Mouse (Mus musculus): Measurements from ENCODE around the gene Sqstm1. TPM values are rescaled to one million over a fixed set of nuclear protein-coding genes. Genes with fewer than 3 reads are reported as not detected.
A peak's percentile ranks its signal among the peaks of the same experiment; 100 is the strongest.
"Not testable (repeated sequence)": the region's sequence is repeated elsewhere in the genome, so short reads cannot be mapped to it uniquely, and the experiment has no call there.

Gene Sqstm1
- total RNA-seq, 2 experiments from 2014 or later, result 367 to 455 TPM

DNA sequence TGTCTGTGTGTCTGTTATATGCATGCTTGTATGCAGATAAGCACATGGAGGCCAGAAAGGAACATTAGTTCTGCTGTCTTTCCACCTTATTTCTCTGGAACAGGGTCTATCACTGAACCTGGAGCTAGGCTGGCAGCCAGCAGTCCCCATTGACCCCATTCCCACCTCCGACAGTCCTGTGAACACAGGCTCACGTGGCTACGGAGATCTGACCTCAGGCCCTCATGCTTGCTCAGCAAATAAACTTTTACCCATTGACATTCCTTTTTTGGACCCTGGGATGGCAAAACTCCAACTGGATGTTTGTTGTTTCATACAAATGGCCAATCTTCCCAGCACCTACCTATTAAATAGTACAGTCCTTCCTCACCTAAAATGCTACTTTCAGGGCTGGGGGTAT lies 34.3 kb downstream of the Sqstm1 start:
- DNase-seq, result no peak

DNA sequence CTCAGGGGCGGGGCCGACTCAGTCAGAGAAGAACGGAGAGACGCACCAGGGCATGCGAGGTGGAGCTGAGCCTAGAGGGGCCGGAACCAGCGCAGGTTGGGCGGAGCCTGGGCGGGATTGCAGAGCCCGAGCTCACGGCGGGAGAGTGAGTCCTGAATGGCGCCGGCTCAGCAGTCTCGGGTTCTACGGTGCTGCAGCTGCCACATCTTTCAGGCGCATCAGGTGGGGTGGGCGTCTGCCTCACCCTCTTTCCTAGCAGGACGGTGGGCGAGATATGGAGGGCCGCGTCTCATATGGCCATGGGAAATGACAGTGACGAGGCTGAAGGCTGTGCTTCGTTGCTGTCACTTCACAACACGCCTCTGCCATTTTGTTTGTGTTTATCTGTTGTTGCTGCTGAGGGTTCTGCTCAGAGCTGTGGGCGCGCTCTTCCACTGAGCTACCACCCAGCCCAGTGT lies 35.9 kb downstream of the Sqstm1 start:
- peak; percentile 99 for DNase-seq

GRCm38 (mm10) chr11:50174111-50174729 lies 36.4 kb downstream of the Sqstm1 start, which contains the start of gene Mrnip:
Gene Mrnip (plus strand): TSS chr11:50174444.
- not testable (repeated sequence) for DNase-seq

GRCm38 (mm10) chr11:50168352-50168751 lies 42.3 kb downstream of the Sqstm1 start:
- DNase-seq, result no peak

DNA sequence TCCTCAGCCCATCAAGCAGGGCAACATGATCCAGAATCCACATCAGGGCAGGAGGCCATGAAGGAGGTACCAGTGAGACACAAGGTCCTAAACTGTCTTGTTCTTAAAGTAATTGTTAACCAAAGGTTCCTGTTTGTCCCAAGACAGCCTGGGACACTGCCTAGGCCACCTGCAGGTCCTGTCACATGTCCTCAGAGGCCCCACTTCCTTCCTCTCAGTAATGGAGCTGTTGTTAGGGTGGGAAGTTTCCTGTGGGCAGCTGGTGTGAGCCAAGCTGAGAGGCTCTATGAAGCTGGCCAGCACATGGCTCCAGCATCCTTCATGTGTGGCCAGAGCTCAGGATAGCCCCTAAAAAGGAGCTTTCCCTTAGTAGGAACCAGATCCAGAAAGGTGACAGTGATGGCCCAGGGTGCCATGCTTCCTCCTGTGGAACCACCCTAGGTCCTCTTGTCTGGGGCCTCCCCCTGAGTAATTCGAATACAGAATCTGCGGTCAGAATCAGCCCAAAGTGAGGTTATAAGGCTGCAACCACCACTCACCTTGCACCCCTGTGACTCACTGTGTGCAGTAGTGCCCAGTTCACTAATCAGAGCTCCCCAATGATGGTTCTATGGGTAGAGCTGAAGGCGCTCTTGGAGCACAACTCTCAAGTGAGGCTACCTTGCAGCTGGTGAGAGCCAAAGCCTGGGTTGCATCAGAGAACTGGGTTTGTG lies 48.1 kb downstream of the Sqstm1 start:
- DNase-seq, result peak in 1 of 2 experiments; percentile 53

DNA sequence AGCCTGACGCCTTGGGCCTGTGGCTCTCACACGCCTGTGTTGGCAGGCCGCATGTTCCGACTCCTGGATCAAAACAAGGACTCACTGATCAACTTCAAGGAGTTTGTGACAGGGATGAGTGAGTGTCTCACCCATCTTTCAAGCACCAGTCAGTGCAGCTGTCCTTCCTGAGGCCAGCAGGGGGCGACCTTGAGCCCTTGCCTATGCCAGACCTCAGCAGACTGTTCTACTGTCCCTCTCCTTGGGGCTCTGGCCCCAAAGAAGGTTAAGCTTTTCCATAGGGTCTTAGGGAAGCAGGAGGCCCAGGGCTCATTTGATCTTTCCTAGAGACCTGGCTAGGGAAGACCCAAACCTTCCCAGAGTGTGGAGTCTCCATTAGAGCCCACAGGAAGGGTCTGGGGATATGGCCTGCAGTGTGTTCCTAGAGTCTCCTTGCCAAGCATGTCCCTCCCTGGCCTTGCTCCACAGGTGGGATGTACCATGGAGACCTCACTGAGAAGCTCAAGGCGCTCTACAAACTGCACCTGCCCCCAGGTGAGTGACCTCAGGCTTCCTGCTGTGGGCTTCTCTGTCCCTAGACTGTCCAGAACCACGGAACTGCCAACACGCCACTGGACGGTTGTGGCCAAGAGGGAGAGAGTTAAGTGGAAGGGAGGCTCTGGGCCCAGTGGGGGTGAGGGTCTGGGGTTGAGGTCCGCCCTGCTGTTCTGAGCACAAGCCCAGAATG lies 48.9 kb downstream of the Sqstm1 start:
- DNase-seq, result peak; percentile 54 to 74

DNA sequence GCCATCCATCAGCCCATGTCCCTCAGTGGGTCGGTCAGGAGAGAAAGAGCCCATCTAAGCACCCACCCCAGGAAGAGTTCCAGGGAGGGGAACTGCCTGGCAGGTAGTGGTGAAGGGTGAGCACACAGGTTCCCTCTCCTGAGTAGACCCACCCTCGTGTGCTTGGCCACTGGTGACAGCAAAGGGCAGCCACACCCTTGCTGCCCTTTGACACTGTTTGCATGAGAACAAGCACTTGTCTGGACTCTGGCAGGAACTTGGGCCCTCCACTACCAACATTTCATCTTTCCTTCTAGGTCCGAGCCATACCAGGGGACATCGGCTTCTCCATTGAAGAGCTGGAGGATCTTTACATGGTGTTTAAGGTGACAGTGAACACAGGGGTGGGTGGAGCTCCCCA lies 51.3 kb downstream of the Sqstm1 start:
- DNase-seq, result no peak

GRCm38 (mm10) chr11:50158346-50158745 lies 52.3 kb downstream of the Sqstm1 start:
- DNase-seq, result no peak

- no peak for DNase-seq
These were observed 53.8 kb downstream of the Sqstm1 start for GRCm38 (mm10) chr11:50156725-50157258.

GRCm38 (mm10) chr11:50155785-50156184 lies 54.8 kb downstream of the Sqstm1 start:
- DNase-seq, result no peak

DNA sequence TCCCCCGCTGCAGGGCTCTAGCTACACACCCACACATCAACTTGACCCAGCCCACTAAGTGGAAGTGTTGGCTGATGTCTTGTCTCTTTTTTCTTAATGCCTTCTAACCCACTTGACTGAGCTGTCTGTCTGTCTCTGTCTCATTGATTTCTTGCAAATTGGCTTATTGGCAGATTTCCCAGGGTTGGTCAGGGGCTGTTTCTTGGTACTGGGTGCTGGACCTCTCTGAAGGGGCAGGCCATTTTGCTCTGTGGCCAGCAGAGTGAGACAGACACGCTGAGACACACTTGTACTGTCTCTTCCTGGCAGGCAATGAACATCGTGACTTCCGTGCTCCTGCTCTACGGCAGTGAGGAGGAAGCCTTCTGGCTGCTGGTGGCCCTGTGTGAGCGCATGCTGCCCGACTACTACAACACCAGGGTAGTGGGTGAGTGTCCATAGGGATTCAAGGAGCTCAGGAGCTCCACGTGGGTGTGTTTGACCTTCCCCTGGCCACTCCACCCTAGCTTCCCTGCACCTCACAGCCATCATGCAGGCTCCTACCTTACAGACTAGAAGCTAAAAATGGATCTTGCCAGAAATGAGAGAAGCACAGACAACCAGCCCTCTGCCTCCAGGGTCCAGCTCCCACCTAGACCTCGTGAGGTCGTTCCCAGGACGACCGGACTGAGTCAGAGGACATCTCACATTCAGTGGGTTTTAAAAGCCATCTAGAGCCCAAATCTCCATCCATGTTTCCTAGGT lies 55.7 kb downstream of the Sqstm1 start:
- DNase-seq, result no peak

- no peak for DNase-seq
These were observed 56.5 kb downstream of the Sqstm1 start for GRCm38 (mm10) chr11:50154166-50154565.

- no peak for DNase-seq
These were observed 59.3 kb downstream of the Sqstm1 start for GRCm38 (mm10) chr11:50151374-50151773.

DNA sequence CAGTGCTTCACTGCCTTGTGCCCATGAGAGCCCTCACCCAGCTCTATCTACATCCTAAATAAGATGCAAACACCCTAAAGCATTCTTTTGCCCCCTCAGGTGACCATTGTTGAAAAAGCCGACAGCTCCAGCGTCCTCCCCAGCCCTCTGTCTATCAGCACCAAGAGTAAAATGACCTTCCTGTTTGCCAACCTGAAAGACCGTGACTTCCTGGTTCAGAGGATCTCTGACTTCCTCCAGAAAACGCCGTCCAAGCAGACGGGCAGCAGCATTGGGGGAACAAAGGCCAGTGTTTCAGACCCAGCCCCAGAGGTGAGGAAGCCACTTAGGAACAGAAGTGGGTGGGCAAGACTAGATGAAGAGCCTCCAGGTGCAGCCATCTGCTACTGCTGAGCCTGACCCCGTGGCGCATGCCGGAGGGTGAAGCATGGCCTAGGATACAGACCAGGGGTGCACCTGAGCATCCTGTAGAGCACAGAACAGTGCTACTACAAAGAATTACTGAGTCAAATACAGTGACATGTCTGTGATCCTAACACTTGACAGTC lies 61.0 kb downstream of the Sqstm1 start:
- DNase-seq, result no peak

Small RNA genes within 50 kb of the gene (microRNA-seq; reads per million reads assigned to microRNA genes)
- gene Mir6919, result 0 to 0.38 reads per million in 2 experiments

Other genes with a start within 250 kb of the Sqstm1 start
- gene Rnf130, start 185.5 kb downstream of the Sqstm1 start, total RNA-seq (2021), result 10 to 100 TPM; 50.1 to 55.7 TPM
- gene Tbc1d9b, start 79.4 kb downstream of the Sqstm1 start, total RNA-seq (2021), result 10 to 100 TPM; 40.2 to 45.6 TPM
- 1 to 10 TPM; 2.4 to 3.0 TPM for gene Mrnip, start 36.4 kb downstream of the Sqstm1 start, total RNA-seq (2021)
- gene Mgat4b, start 63 bp upstream of the Sqstm1 start, total RNA-seq (2021), result 10 to 100 TPM; 70.3 to 79.9 TPM
- gene Ltc4s, start 27.8 kb upstream of the Sqstm1 start, total RNA-seq (2021), result 10 to 100 TPM in 1 of 2 experiments, 1 to 10 TPM in 1; 5.9 to 10.2 TPM
- 1 to 10 TPM; 8.8 to 9.6 TPM for gene Maml1, start 81.5 kb upstream of the Sqstm1 start, total RNA-seq (2021)
- 100 to 1,000 TPM; 311 to 325 TPM for gene Canx, start 114.8 kb upstream of the Sqstm1 start, total RNA-seq (2021)
- gene Cby3, start 143.6 kb upstream of the Sqstm1 start, total RNA-seq (2021), result not detected
- 10 to 100 TPM; 97.0 to 99.6 TPM for gene Hnrnph1, start 166.2 kb upstream of the Sqstm1 start, total RNA-seq (2021)
- gene Rufy1, start 220.3 kb upstream of the Sqstm1 start, total RNA-seq (2021), result 10 to 100 TPM; 28.3 to 35.5 TPM